Mouse (Mus musculus) liver (tissue): ENCODE data around the gene Schip1.

Source experiments
- DNase-seq: peaks from one replicate; pipeline ENCODE4 v3.0.0-alpha.2; 2020; ENCODE audit warnings: mixed read lengths

The Schip1 gene

DNA sequence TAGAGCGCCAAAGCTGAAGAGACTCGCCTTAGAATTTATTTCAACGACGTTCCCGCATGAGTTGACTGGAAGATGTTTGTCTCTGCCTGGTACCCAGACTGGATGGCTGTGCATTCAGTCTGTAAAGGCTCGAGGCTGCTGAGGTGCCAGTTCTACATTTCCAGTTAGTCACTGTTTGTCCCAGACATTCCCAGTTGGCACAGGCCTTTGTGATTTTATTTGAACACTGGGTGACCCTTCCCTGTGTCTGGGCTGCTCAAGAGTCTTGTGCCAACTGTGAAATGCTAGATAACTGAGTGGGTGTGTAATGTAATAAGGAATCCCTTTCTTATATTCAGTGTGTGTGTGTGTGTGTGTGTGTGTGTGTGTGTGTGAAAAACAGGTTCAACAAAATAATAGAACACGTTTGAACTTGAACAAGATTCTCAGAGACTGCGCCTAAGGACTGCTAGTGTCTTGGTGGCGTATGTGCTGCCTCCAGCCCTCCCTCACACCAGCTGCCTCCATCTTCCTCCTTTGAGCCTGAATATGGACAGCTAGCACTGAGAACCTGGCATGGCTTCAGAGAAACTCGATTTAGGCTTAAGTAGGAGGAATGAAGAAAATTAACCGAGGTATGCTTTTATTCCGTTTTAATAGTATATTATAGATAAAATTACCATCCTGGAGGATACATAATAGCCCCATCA lies 451.9 kb downstream of the Schip1 start:
- no peak for DNase-seq

DNA sequence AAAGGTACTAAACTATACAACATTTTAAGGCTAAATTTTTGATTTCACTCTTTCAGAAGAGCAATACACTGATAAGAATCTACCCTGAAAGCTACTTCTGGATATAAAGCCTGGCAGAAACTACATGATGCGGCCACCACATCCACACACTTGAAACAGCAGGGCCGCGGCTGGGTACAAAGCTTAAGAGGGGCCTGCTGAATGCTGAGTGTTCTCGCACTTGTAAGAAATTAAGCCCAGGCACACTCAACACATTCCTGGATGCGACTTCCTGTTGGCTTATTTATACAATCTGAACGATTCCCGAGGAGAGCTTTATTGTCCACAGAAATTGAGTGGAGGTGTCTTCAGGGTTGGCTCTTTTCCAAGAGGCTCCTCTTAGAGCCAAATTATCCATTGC lies 452.6 kb downstream of the Schip1 start:
- DNase-seq, result no peak

DNA sequence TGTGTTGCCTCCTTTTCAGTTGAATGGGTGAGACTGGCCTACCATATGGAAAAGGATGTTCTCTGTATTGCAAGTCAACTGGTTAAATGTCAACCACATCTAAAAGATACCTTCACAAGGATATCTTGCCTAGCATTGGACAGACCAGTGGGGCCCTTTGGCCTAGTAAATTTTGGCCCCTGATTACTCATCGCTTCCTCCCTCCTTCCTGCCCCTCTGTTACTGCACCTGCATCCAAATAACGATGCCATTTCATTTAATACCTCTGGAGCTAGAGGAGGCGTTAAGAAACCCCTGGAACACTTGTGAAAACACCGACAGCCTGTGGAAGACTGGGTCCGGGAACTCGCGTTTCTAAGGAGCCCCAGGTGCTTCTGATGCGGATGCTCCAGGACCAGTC lies 453.4 kb downstream of the Schip1 start:
- no peak for DNase-seq

DNA sequence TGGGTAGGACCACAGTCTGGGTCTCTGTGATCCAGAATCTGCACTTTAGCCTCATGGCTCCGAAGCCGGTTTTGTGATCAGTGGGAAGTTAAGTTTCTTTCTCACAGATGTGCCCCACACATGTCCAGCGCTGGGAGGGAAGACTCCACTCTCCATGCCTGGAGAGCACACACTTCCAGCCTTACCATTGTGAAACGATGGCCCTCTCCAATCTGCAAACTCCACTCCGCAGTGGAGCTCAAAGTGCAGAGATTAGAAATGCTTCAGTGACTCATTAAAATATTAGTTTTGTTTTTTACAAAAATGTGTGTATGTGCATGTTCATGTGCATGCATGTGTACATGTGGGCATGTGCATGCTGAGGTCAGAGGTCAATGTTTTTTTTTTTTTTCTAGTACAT lies 454.0 kb downstream of the Schip1 start:
- DNase-seq, result no peak

DNA sequence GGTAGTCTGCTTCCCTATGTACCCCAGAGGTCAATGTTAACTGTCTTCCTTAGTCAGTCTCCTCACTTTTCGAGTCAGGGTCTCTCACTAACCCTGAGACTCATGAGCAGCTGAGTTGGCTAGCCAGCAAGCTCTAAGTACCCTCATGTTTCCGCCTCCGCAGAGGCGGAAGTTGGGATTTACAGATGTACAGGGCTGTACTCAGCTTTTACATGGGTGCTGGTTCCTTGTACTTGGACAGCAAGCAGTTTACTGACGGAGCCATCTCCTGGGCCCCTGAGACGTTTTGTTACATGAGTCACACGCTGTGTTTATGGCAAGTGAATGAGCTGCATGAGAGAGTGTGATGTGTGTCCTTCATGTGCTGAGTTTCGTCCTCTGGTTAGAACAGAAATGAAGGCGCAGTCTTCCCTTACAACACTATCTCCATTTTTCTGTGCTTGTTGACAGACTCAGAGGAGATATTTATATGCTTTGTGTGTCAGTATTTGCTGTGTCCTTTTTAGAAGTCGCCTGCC lies 460.8 kb downstream of the Schip1 start:
- DNase-seq, result no peak

DNA sequence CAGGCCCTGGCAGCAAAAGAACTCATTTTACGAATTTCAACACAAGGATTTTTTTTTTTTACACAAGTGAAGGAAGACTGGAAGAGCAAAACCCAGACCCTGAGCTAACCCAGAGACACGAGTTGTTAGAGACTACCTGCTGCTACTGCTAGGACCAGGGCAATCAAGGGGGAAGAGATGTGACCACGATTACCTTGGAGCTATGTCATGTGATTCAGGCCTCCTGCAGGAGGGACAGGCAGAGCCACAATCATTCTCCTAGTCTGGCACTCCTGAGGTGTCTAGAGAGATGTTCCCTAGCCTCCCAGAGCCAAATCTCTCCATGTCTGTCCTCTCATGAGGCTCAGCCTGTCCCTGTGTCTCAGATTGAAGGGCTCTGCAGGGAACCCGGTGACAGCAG lies 461.8 kb downstream of the Schip1 start:
- no peak for DNase-seq

DNA sequence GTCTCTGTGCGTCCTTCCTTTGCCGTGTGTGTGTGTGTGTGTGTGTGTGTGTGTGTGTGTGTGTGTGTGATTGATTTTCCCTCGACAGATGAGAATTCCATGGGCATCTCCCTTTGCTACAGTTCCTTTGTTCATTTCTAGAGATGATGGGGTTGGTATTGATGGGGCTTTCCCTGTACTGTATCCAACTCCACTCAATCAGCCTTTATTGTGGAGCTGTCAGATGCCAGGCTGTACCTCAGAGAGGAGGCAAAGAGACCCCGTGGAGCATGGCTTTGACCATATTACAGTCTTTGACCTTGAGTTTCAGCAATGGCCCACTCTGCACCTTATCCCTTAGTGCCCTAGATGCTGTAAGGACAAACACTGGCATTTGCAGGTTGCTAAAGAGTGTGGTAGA lies 462.6 kb downstream of the Schip1 start:
- DNase-seq, result no peak

DNA sequence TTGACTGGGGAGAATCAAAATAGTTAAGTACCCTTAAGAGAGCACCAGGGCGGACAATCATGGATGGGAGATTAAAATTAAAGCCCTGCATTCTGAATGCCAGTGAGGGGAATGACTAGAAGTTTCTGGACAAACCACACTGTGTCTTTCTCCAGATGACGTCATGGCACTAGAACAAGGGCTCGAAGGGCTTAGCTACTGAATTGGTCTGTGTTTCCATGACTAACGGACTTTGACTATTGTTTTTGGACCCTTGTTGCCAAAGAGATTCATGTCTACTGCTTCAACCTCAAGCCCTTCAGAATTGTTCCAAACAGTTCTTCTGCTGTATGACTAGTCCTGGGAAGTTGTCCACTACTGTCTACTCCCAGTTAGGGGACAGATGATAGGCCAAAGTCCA lies 467.3 kb downstream of the Schip1 start:
- no peak for DNase-seq

DNA sequence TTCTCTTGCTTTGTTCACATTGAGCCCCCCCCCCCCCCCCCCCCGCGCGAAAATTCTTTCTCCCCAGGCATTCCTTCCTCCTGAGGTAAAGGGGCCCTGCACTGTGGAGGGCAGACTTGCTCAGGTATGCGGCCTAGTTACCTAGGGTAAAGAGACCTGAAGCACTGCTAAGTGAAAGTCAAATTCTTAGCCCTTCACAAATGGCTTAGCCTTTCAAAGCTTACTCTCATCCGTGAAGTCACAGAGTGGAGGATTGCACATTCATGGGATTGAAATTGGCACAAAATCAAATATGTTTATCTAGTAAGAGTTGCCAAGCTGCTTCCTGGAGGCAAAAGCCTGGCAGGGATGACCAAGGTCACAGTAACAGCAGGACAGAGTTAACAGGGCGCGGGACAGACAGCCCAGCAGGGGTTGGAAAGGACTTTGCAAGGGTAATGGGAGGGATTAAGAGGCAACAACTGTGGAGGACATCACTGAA lies 470.0 kb downstream of the Schip1 start:
- no peak for DNase-seq

DNA sequence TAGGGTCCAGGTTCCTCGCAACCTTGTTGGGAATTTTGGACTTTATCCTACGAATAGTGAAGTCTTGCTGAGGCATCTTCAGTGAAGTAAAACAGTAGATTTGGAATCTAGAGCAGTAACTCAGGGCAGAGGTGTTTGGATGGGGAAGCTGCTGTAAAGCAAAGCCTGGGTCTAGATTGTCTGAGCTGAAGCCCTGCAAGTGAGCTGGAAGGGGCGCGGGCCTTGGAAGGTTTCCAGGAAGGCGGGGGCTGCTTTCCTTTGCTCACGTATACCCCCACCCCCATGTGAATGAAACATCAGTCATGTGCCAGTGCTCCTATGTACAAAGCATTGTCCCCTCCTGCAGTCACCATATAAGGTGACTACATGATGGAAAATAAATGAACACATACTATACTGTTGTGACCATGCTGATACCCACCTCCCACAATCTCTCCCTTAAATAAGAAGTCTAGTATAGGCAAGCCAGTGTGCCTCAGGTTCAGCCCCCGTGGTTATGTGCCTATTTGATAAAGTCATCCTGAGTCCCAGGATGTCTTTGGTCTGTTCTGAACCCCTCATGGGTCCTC lies 470.6 kb downstream of the Schip1 start:
- DNase-seq, result no peak

DNA sequence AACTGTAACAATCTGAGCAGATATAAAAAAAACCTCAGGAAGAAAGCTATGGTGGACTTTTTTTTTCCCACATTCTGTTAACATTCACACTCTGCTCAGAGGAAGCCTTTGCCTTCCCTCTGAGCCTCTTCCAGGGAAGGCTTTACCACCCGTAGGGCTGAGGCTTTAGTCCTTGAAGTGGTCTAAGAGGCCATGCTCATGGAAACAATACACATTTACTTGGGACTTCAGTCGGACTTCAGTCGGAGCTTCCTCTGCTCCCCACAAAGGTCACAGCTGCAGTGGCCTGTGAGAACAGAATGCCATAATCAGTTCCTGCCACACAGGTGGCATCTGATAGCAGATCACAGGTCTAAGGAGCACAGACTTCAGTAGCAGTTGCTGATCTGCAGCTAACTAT lies 471.5 kb downstream of the Schip1 start:
- DNase-seq, result no peak

DNA sequence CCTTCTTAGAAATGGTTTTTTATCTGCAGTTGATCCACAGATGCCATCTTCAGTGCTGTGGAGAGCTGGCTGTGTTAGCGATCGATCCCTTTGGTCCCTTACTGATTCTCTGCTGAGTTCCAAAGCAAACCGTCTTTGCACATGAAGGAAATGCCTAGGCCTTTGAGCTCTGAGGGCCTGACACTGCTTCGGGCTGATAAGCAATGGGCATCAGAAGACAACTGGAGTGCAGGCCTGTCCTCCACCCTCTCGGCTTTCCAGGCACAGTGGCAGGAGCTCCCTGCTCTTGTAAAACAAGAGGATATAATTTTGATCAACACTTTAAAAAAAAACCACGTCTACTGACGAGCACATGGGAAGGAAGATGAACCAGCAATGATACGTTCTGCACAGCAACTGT lies 477.1 kb downstream of the Schip1 start:
- DNase-seq, result peak; percentile 37

DNA sequence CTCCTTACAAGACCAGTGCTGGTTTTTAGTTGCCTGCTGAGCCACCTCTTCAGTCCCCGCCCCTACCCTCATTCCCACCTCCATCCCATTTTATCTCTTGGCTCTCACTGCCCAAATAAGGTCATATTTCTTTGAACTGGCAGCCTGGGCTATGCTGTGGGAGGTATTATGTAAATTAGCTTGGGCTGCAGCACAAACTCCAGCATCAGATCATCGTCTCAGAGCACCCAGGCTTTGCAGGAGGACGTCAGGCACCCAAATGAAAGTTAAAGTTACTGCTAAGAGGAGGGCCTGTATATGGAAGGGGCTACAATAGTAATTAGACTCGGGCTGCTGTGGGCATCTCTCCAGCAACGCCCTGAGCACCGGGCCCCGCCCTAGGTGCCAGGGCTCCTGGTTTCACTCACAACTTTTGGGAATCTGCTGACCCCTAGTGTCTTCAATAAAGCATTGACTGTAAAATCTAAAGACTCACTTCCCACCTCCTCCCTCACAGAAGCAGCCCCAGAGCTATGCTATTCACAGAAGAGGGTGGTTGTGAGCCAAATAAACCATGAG lies 478.4 kb downstream of the Schip1 start:
- peak; percentile 45 for DNase-seq

DNA sequence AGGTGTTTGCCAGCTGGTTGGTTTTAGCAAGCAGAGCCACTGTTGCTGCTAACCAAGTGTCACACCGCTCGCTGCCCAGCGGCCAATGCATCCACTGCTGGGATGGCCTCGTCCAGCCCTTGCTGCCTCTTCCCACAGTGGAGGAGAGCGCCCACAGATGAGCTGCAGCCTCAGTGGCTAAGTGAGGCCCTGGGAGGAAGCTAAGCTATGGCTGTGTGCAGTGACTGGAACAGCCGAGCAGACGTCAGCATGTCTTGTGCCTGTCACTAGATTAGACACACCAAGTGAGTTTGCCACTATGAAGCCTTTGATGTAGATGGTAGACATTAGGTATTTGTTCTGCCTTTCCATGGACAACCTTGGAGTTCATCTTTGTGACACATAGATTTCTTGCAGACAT lies 480.2 kb downstream of the Schip1 start:
- no peak for DNase-seq

DNA sequence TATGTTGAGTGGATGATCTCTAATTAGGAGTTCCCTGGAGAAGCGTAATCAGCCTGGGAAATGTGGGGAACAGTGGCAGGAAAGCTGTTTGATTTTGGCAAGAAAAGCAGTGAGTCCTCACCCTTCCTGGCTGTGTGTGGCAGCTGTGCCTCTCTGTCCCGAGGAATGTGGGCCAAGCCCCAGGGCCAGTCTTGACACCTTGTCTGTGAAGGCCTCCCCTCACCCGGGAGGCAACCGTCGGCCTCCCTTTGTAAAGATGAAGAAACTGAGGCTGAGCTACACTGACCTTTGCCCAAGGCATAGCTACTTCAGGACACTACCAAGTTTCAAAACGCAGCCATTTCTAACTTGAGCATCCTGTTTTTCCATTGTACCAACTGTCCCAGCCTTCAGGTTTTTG lies 481.3 kb downstream of the Schip1 start:
- no peak for DNase-seq

DNA sequence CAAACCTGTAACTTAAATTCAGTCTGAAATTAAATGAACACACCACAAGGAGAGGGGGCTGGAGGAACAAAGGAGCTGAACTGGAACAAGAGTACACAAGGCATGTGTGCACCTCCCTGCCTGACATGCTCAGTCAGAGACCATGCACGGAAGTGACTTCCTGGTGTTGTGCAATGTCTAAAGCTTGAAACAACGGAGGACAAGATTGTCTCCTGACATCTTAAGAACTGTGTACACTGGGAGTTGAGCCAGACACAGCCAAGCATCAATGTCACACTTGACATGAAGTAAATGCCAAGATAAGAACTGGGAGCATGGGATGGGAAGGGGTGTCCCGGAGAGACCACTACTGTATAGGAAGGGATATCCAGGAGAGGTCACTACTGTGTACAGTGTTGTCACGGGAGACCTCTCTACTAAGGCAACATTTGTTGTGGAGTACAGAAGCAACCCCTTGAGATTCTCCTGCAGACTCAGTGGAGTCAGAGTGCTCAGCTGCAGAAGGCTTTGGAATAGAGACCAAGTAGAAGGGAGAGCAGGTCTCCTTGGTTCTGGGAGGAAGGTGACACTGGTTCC lies 490.6 kb downstream of the Schip1 start:
- no peak for DNase-seq

DNA sequence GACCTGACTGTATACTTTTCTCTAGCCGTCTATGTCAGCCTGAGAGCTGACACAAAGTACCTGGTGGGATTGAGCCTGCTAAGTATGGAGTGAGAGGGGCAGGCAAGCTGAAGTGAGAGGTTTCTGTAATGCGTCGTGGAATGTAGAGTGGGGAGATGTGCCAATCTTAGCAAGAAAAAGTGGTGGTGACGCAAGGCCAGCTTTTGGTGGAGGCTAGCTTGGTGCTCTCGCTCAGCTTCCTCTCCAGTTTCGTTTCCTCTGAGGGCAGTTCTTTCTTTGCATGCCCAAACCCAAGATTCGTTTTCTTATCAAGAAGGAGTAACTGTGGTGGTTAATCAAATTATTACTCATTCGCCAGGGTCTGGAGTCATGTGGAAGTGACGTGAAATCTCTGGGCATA lies 492.3 kb downstream of the Schip1 start:
- DNase-seq, result no peak

DNA sequence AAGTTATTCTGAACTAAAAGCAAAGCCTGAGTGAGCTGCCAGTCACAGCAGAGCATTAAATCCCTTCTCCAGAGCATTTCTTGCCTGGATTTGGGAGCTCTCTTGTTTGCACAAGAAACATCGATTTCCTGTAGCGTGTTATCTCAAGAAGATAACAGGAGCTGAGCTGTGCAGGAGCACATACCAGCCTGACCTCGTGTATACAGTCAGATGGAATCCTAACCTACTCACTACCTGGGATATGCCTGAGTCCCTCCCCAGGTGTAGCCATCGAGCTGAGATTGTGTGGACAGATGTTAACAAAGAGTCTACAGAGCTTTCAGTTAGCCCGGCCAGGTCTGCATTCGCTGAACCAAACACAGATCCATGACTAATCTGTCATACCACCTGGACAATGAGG lies 494.1 kb downstream of the Schip1 start:
- no peak for DNase-seq

DNA sequence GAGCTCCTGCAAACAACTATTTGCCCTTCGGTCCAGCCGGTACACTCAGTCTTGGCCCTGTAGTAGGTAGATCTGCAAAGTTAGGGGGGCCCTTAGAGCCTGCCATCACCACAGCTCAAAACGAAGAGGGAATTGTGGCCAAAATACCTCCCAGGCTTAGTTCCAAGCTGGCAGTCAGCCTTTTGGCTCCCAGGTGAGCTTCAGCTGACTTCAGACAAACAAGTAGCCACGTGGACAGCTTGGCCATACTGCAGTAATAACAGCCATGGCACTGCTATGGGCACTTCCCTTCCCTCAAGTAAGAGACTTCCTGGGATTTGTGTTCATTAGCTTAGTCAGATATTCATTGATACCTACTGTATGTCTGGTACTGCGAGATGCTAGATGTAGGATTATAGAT lies 495.5 kb downstream of the Schip1 start:
- no peak for DNase-seq

DNA sequence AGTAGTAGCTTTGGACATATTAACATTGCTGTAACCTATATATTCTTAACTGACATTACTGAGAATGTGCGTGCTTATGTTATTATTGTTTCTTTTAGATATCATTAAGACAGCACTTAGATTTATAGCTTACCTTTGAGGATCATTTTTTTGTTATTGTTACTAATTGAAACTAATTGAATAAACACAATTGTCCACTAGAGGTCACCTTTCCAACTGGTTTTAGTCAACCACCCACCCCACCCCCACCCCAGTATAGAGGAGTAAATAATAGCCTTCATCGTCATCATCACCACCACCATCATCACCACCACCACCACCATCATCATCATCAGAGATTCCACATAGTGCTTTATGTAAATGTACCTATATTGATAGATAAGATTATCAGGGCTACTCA lies 498.2 kb downstream of the Schip1 start:
- no peak for DNase-seq

DNA sequence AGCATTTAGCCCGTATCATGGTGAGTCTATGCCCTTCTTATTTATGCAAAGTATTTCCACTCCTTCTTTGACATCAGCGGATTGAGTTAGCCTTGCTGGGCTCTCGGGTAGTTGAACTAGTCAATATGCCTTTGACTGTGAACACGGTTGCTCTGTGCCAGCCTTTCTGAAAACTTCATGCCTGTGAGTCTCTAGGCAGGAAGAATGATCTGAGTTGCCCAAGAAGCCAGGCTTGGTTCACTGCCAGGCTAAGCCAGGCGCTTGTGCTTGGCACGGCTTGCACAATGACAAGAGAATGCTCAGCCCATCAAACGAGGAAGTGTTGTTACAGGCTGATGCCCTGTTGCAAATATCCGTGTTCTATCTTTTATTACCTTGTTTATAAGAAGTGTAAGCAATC lies 499.3 kb downstream of the Schip1 start:
- no peak for DNase-seq

DNA sequence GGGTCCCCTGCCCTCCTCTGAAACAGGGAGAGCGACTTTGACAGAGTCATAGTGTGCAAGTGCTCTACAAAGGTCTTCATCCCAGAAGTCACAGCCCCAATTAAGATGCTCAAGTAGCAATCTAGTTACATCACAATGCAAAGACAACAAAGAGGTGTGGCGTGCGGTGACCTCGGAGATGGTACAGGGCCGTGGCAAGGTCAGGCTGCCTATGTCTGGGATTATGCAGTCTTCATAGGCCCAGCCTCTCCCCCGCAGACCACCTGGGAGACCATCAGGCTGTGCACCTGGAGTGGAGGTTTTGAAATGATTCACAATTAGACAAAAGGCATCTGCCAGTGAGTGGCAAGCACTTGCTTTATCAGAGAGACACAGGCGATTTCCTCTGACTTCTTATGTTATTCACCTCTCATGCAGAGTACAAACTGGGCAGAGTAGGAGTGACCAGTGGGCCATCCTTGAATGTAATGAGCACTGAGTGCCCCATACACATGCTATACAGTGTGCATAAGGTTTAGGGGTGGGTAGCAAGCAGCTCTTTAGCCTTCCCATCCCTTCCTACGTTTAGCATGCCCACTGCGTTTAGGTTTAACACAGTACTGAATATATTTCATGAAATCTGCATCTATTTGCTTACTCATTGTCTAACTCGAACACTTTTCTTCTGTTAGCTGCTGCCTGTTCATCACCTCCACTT lies 500.5 kb downstream of the Schip1 start:
- DNase-seq, result no peak

DNA sequence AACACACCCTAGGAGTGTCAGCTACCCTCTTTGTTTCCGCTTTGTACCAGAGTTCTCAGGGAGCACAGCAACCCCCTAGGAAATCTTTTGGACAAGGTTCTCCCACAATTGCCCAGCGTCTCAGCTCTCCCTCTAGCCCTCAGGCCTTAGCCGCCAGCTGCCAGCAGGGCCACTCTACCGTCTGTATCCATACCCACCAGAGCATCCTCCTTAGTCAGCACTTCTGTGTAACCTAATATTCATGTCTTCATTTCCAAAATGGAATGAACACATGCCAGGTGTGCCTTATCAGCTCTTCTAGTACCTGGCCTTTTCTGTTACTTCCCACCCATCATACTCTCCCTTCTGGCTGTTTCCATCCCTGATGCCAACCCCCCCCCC lies 501.1 kb downstream of the Schip1 start:
- DNase-seq, result no peak

DNA sequence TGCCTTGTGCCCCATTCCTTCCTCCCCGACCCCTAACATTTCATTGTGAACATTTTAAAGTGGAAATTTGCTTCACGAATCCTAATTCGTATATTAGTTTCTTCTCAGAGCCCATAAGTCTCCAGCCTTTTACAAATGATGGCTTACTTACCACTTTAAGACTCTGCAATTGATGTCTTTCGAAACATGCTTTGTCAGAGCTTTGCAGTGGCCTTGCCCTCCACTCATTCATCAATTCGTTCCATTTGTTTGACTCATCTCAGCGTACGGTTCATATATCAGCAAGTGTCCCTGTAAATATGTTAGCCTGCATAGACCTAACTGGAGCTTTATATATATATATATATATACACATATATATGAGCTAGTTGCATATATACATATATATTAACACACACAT lies 503.0 kb downstream of the Schip1 start:
- no peak for DNase-seq
